In the genomic region with DNA sequence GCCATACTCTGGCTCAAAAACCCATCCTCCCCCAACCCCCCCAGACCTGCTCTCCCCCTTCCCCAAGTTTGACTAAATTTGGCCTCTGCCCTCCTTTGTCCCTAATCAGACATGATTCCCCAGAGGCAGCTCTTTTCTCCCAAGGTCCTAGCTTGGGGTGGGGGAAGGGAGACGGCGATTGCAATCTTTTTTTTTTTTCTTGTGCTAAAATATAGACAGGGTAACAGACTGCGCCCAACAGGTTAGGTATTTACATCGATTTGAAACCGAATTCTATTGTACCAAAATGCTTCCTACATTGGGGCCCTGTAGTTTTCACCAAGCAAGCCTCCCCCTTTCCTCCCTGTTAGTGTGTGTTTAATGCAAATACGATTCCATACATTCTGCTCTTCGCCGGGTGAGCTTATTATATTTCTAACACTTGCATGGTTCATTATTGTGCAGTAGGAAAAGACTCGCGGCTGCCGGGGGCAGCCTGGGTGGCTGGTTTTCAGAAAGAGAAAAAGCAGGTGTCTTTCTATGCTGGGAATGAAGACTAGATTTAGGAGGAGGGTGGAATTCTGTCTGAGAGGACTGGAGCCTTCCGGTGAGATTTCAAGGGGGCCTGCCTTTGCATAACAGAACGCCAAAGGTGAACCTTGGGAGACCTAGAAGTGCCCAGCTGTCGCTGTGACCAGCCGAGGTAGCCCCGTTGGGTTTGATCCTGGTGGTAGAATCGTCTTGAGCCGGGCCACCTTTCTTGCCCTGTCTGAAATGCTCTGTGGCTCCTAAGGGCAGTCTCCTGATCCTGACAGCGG, we compare ENCODE assay signal across 9 mouse cellular contexts.
A peak's percentile ranks its signal among the peaks of the same experiment; 100 is the strongest.
DNase-seq lines count a peak whose midpoint lies in the region; ATAC-seq and TF ChIP-seq lines count a peak whose summit lies in the region.
"Had no signal": no experiment of that assay in that cellular context is flagged by ENCODE, and none has a peak within 500 bp of the region (broad histone marks: within the 10 kb centered on the region; RNA-seq: fewer than 3 reads in every experiment).

No protein-coding gene starts in this region.

- H3K9me3 ChIP-seq in hindbrain, embryonic 12.5 days (replicated peaks) = no peaks in the 10 kb centered on the region
- H3K9me3 ChIP-seq in midbrain, embryonic 10.5 days (replicated peaks) = no peaks in the 10 kb centered on the region

- peak overlapping the region; percentile 96 for H3K4me2 ChIP-seq in hindbrain, embryonic 12.5 days (replicated peaks)

- H3K4me1 ChIP-seq in heart, adult 2 months (ENCODE audit: control insufficient read depth, insufficient read depth, low read length) = peaks cover 9% of the 10 kb centered on the region
- H3K4me1 ChIP-seq in hindbrain, embryonic 12.5 days = peaks cover 95% of the 10 kb centered on the region
- H3K4me1 ChIP-seq in midbrain, embryonic 10.5 days = peaks cover 100% of the 10 kb centered on the region

- H3K4me3 ChIP-seq in heart, adult 2 months = peak overlapping the region; percentile 76
- H3K4me3 ChIP-seq in hindbrain, embryonic 12.5 days = peak overlapping the region; percentile 82
- H3K4me3 ChIP-seq in midbrain, embryonic 10.5 days = peak overlapping the region; percentile 89

- H3K36me3 ChIP-seq in heart, adult 2 months (ENCODE audit: control insufficient read depth, insufficient read depth, low read length) = 0 out of 2 replicates have a peak, but pooled peaks cover 2% of the 10 kb centered on the region
- no peaks in the 10 kb centered on the region for H3K36me3 ChIP-seq in hindbrain, embryonic 12.5 days
- H3K36me3 ChIP-seq in midbrain, embryonic 10.5 days = no peaks in the 10 kb centered on the region

- no peak for TF ChIP-seq CTCF in heart, adult 2 months (IDR thresholded peaks at IDR 0.05)

- TF ChIP-seq POLR2A in heart, adult 2 months (IDR thresholded peaks at IDR 0.05; ENCODE audit: insufficient read depth, low read depth, low read length) = no peak

- 0 out of 2 replicates have a peak, but pooled peaks cover 1% of the 10 kb centered on the region for H3K79me2 ChIP-seq in heart, adult 2 months (replicated peaks; ENCODE audit: control insufficient read depth, insufficient read depth, low read length)

- TF ChIP-seq EP300 in heart, adult 2 months (IDR thresholded peaks at IDR 0.05; ENCODE audit: insufficient read depth, low read depth, low read length) = no peak

- ATAC-seq in hindbrain, embryonic 12.5 days (ENCODE audit: low FRiP score) = no peak

- peak overlapping the region; percentile 90 for H3K9ac ChIP-seq in heart, adult 2 months (ENCODE audit: low read depth, low read length)
- peak overlapping the region; percentile 95 for H3K9ac ChIP-seq in hindbrain, embryonic 12.5 days

- intact Hi-C loops in heart, adult 2 months (cut with DNase I) = loop anchor here (5.0 to 10.0 kb wide), 2 partner anchors 69 to 171 kb away; no protein-coding TSS in a partner anchor

- WGBS in heart, adult 2 months = 70% methylated on average over 19 of the region's 19 CpGs
- 4% methylated on average over 19 of the region's 19 CpGs for WGBS in hindbrain, embryonic 12.5 days
- WGBS in midbrain, embryonic 10.5 days = 3% methylated on average over 19 of the region's 19 CpGs

- no peaks in the 10 kb centered on the region for H3K27me3 ChIP-seq in heart, adult 2 months (ENCODE audit: control insufficient read depth, insufficient read depth, low read length)
- H3K27me3 ChIP-seq in hindbrain, embryonic 12.5 days = peaks cover 22% of the 10 kb centered on the region
- H3K27me3 ChIP-seq in midbrain, embryonic 10.5 days (ENCODE audit: low read depth, poor library complexity, severe bottlenecking) = 0 out of 2 replicates have a peak, but pooled peaks cover 4% of the 10 kb centered on the region

- peak overlapping the region; percentile 94 for H3K27ac ChIP-seq in heart, adult 2 months
- H3K27ac ChIP-seq in hindbrain, embryonic 12.5 days = peak overlapping the region; percentile 100
- peak overlapping the region; percentile 100 for H3K27ac ChIP-seq in midbrain, embryonic 10.5 days (replicated peaks)

- DNase-seq in heart, adult 2 months = peak in 1 of 2 experiments; percentile 21
- no peak for DNase-seq in heart, adult 9 months (ENCODE audit: low spot score in 2 of 2)
- DNase-seq in R1 (ENCODE audit: low read depth, low spot score) = peak; percentile 23
- no peak for DNase-seq in midbrain, embryonic 10.5 days (ENCODE audit: low spot score)
- DNase-seq in Muller cell, postnatal 12 days (ENCODE audit: inconsistent ontology term) = no peak
- DNase-seq in adrenal gland, adult 18-20 months (ENCODE audit: low spot score in 2 of 2) = no peak
- no peak for DNase-seq in spleen, postnatal 14 days (ENCODE audit: low spot score in 2 of 2)
- DNase-seq: thymus, adult 18-20 months had no signal
